Mouse (Mus musculus) intestine, postnatal 0 days (tissue): Measurements from ENCODE around the gene Tshz2. TPM values are rescaled to one million over a fixed set of nuclear protein-coding genes. Genes with fewer than 3 reads are reported as not detected.
"Not testable (repeated sequence)": the region's sequence is repeated elsewhere in the genome, so short reads cannot be mapped to it uniquely, and the experiment has no call there.

Experiments used
- ATAC-seq: fragments of 200-750 bp; cut with Nextera tagmentation; 2 replicates; pipeline ENCODE4 v1.8.0; 2017; ENCODE audit warnings: mild to moderate bottlenecking, moderate TSS enrichment, moderate library complexity
- H3K27ac ChIP-seq: fragments of 300-500 bp; sonication (generic); 2 replicates; pipeline ENCODE4 v1.5.1; 2014; ENCODE audit warnings: mild to moderate bottlenecking, low read depth, low read length, moderate library complexity
- H3K27me3 ChIP-seq: fragments of 300-500 bp; sonication (generic); replicated peaks from 2 replicates; pipeline ENCODE4 v1.6.1; 2014; ENCODE audit warnings: low read length, mixed read lengths; ENCODE audit not compliant: control insufficient read depth, insufficient read depth
- H3K36me3 ChIP-seq: fragments of 300-500 bp; sonication (generic); 2 replicates; pipeline ENCODE4 v1.6.1; 2014; ENCODE audit warnings: mild to moderate bottlenecking, moderate library complexity; ENCODE audit not compliant: control insufficient read depth, insufficient read depth
- H3K4me1 ChIP-seq: fragments of 300-500 bp; sonication (generic); replicated peaks from 2 replicates; pipeline ENCODE4 v1.6.1; 2014; ENCODE audit warnings: antibody characterized with exemption, low read length, mixed read lengths; ENCODE audit not compliant: control insufficient read depth, insufficient read depth
- H3K4me2 ChIP-seq: fragments of 300-500 bp; sonication (generic); replicated peaks from 2 replicates; pipeline ENCODE4 v1.6.1; 2014; ENCODE audit warnings: low read depth, mild to moderate bottlenecking, moderate library complexity
- H3K4me3 ChIP-seq: fragments of 300-500 bp; sonication (generic); 2 replicates; pipeline ENCODE4 v1.5.1; 2014; ENCODE audit warnings: low read depth, low read length
- H3K9ac ChIP-seq: fragments of 300-500 bp; sonication (generic); 2 replicates; pipeline ENCODE4 v1.6.1; 2014; ENCODE audit warnings: mild to moderate bottlenecking, low read depth, low read length
- H3K9me3 ChIP-seq: fragments of 300-500 bp; sonication (generic); 2 replicates; pipeline ENCODE4 v1.6.1; 2016; ENCODE audit warnings: mixed run types; ENCODE audit not compliant: control insufficient read depth
- CTCF ChIP-seq: sonication (generic); IDR thresholded peaks from 2 replicates; pipeline ENCODE4 v1.5.1; 2016; ENCODE audit warnings: low read depth, mild to moderate bottlenecking, control low read depth, antibody characterized with exemption, moderate library complexity
- WGBS: fragments of 180-500 bp; shearing (Covaris S2); extraction: QIAGEN DNeasy Blood & Tissue Kit; methylation state at CpG from one replicate; pipeline ENCODE4 v1.1.7; 2014; 5-methylcytosine and 5-hydroxymethylcytosine counted together
- polyA plus RNA-seq: library from polyadenylated mRNA; unstranded; fragments of >200 nt; fragmentation: Nextera tagmentation; extraction: Ambion mirVana; gene quantifications from 2 replicates; pipeline ENCODE4 v1.2.1, GENCODE M21; 2015

The Tshz2 gene
- polyA plus RNA-seq: 6.3 and 6.6 TPM in 2 replicates

- no peaks in the 10 kb centered on the region for H3K27me3 ChIP-seq
- ATAC-seq: peak; percentile 79
- TF ChIP-seq CTCF: peak; percentile 26; the same call in 1 of the 2 replicates
- no peaks in the 10 kb centered on the region for H3K9me3 ChIP-seq
- no peaks in the 10 kb centered on the region for H3K36me3 ChIP-seq
- peak within 1 kb of the TSS; percentile 85 for H3K4me3 ChIP-seq
- WGBS: under 1% methylated on average over 22 of the region's 22 CpGs
- H3K4me2 ChIP-seq: peak within 1 kb of the TSS; percentile 94
- H3K4me1 ChIP-seq: no peaks in the 10 kb centered on the region
- H3K9ac ChIP-seq: peak within 1 kb of the TSS; percentile 85
- H3K27ac ChIP-seq: peak within 1 kb of the TSS; percentile 84
These were observed at the start of gene Tshz2 for GRCm38 (mm10) chr2:169632338-169633151. Gene Tshz2, plus strand, starts transcription at chr2:169633013.

GRCm38 (mm10) chr2:169583476-169583875 is 49.3 kb upstream of the Tshz2 start:
- no peak for ATAC-seq
- Histone ChIP-seq H3K27ac (no peak overlapping the region), H3K36me3 (no peaks in the 10 kb centered on the region), H3K4me2 (no peak overlapping the region), H3K4me3 (no peak overlapping the region), H3K9me3 (no peaks in the 10 kb centered on the region), H3K9ac (no peak overlapping the region), H3K27me3 (no peaks in the 10 kb centered on the region), H3K4me1 (no peaks in the 10 kb centered on the region)
- 85% methylated on average over 3 of the region's 3 CpGs for WGBS
- TF ChIP-seq CTCF: no peak

- no peak for ATAC-seq
- no peak for TF ChIP-seq CTCF
- Histone ChIP-seq H3K36me3 (no peaks in the 10 kb centered on the region), H3K9me3 (no peaks in the 10 kb centered on the region), H3K4me3 (no peak overlapping the region), H3K27ac (no peak overlapping the region), H3K4me2 (no peak overlapping the region), H3K9ac (no peak overlapping the region), H3K4me1 (no peaks in the 10 kb centered on the region), H3K27me3 (no peaks in the 10 kb centered on the region)
- 80% methylated on average over 15 of the region's 15 CpGs for WGBS
These were observed 47.9 kb upstream of the Tshz2 start for GRCm38 (mm10) chr2:169584745-169585456.

- Histone ChIP-seq H3K36me3 (no peaks in the 10 kb centered on the region), H3K9me3 (no peaks in the 10 kb centered on the region), H3K4me2 (no peak overlapping the region), H3K9ac (no peak overlapping the region), H3K4me3 (no peak overlapping the region), H3K4me1 (no peaks in the 10 kb centered on the region), H3K27me3 (no peaks in the 10 kb centered on the region), H3K27ac (no peak overlapping the region)
- 75% methylated on average over 12 of the region's 12 CpGs for WGBS
- ATAC-seq: no peak
- no peak for TF ChIP-seq CTCF
These were observed 47.1 kb upstream of the Tshz2 start for GRCm38 (mm10) chr2:169585631-169586285.

- no peak for TF ChIP-seq CTCF
- ATAC-seq: no peak
- Histone ChIP-seq H3K4me2 (no peak overlapping the region), H3K4me3 (no peak overlapping the region), H3K36me3 (no peaks in the 10 kb centered on the region), H3K4me1 (no peaks in the 10 kb centered on the region), H3K9me3 (no peaks in the 10 kb centered on the region), H3K27me3 (no peaks in the 10 kb centered on the region), H3K27ac (no peak overlapping the region), H3K9ac (no peak overlapping the region)
- 67% methylated on average over 3 of the region's 3 CpGs for WGBS
These were observed 46.1 kb upstream of the Tshz2 start for GRCm38 (mm10) chr2:169586688-169587087.

GRCm38 (mm10) chr2:169587645-169588044 is 45.2 kb upstream of the Tshz2 start, which contains the start of gene Gm11011:
Gene Gm11011, minus strand, starts transcription at chr2:169587745.
- H3K9ac ChIP-seq, H3K27ac ChIP-seq, H3K9me3 ChIP-seq, H3K27me3 ChIP-seq, H3K4me3 ChIP-seq, H3K36me3 ChIP-seq, ATAC-seq, H3K4me1 ChIP-seq, H3K4me2 ChIP-seq: not testable (repeated sequence)
